Mouse (Mus musculus) stomach, embryonic 14.5 days (tissue): ENCODE results near the gene Kat6b. TPM values are rescaled to one million over a fixed set of nuclear protein-coding genes. Genes with fewer than 3 reads are reported as not detected.
"Not testable (repeated sequence)": the region's sequence is repeated elsewhere in the genome, so short reads cannot be mapped to it uniquely, and the experiment has no call there.

ENCODE experiments used
- ATAC-seq: fragments of 200-750 bp; cut with Nextera tagmentation; 2 replicates; pipeline ENCODE4 v1.8.0; 2017; ENCODE audit warnings: low read depth, moderate TSS enrichment; ENCODE audit not compliant: insufficient number of reproducible peaks, insufficient read depth, low FRiP score
- H3K27ac ChIP-seq: fragments of 300-500 bp; sonication (generic); 2 replicates; pipeline ENCODE4 v1.5.1; 2014; ENCODE audit warnings: mild to moderate bottlenecking, low read length, moderate library complexity, mixed read lengths
- H3K27me3 ChIP-seq: fragments of 300-500 bp; sonication (generic); 2 replicates; pipeline ENCODE4 v1.6.1; 2014; ENCODE audit warnings: low read length, control low read depth, mixed read lengths; ENCODE audit not compliant: control insufficient read depth, insufficient read depth
- H3K36me3 ChIP-seq: fragments of 300-500 bp; sonication (generic); 2 replicates; pipeline ENCODE4 v1.6.1; 2014; ENCODE audit warnings: mild to moderate bottlenecking, control low read depth, low read length, moderate library complexity, mixed read lengths; ENCODE audit not compliant: control insufficient read depth, insufficient read depth
- H3K4me1 ChIP-seq: fragments of 300-500 bp; sonication (generic); 2 replicates; pipeline ENCODE4 v1.6.1; 2014; ENCODE audit warnings: low read length, control low read depth, mixed read lengths; ENCODE audit not compliant: control insufficient read depth, insufficient read depth
- H3K4me2 ChIP-seq: fragments of 300-500 bp; sonication (generic); replicated peaks from 2 replicates; pipeline ENCODE4 v1.6.1; 2014; ENCODE audit warnings: low read depth, low read length, control low read depth
- H3K4me3 ChIP-seq: fragments of 300-500 bp; sonication (generic); 2 replicates; pipeline ENCODE4 v1.5.1; 2014; ENCODE audit warnings: low read depth, low read length, control low read depth
- H3K9ac ChIP-seq: fragments of 300-500 bp; sonication (generic); replicated peaks from 2 replicates; pipeline ENCODE4 v1.6.1; 2014; ENCODE audit warnings: low read depth, mild to moderate bottlenecking, control low read depth, low read length, moderate library complexity, mixed read lengths
- H3K9me3 ChIP-seq: fragments of 300-500 bp; sonication (generic); 2 replicates; pipeline ENCODE4 v1.6.1; 2016; ENCODE audit warnings: low read depth, low read length, control low read depth; ENCODE audit not compliant: control insufficient read depth
- WGBS: fragments of 180-500 bp; shearing (Covaris S2); extraction: QIAGEN DNeasy Blood & Tissue Kit; methylation state at CpG from one replicate; pipeline ENCODE4 v1.1.7; 2014; 5-methylcytosine and 5-hydroxymethylcytosine counted together
- polyA plus RNA-seq: library from polyadenylated mRNA; unstranded; fragments of >200 nt; fragmentation: Nextera tagmentation; extraction: Ambion mirVana; gene quantifications from 2 replicates; pipeline ENCODE4 v1.2.1, GENCODE M21; 2014

Kat6b gene
- polyA plus RNA-seq, 1 experiment from 2014 or later, result 32.3 TPM

GRCm38 (mm10) chr14:21521496-21521895 lies 40.3 kb downstream of the Kat6b start:
- H3K4me3 ChIP-seq, H3K27ac ChIP-seq, H3K27me3 ChIP-seq, ATAC-seq, H3K9me3 ChIP-seq, H3K4me2 ChIP-seq, H3K9ac ChIP-seq: not testable (repeated sequence)
- Histone ChIP-seq H3K36me3 (peaks cover 15% of the 10 kb centered on the region), H3K4me1 (peaks cover 33% of the 10 kb centered on the region)
- 84% methylated on average over 4 of the region's 4 CpGs for WGBS

GRCm38 (mm10) chr14:21522312-21522978 lies 41.2 kb downstream of the Kat6b start:
- no peak overlapping the region for H3K9ac ChIP-seq
- H3K4me2 ChIP-seq, result no peak overlapping the region
- H3K27ac ChIP-seq, result peak overlapping the region; percentile 40; the same call in 1 of the 2 replicates
- no peak for ATAC-seq
- peaks cover 33% of the 10 kb centered on the region for H3K4me1 ChIP-seq
- no peaks in the 10 kb centered on the region for H3K27me3 ChIP-seq
- peaks cover 6% of the 10 kb centered on the region for H3K36me3 ChIP-seq
- H3K4me3 ChIP-seq, result no peak overlapping the region
- 81% methylated on average over 16 of the region's 16 CpGs for WGBS
- H3K9me3 ChIP-seq, result no peaks in the 10 kb centered on the region

- H3K4me1 ChIP-seq, result peaks cover 33% of the 10 kb centered on the region
- H3K27ac ChIP-seq, result peak overlapping the region; percentile 55; the same call in 1 of the 2 replicates
- H3K27me3 ChIP-seq, result no peaks in the 10 kb centered on the region
- WGBS, result 37% methylated on average over 9 of the region's 9 CpGs
- no peak for ATAC-seq
- peaks cover 4% of the 10 kb centered on the region; the same call in 1 of the 2 replicates for H3K36me3 ChIP-seq
- no peak overlapping the region for H3K4me3 ChIP-seq
- no peaks in the 10 kb centered on the region for H3K9me3 ChIP-seq
- no peak overlapping the region for H3K9ac ChIP-seq
- no peak overlapping the region for H3K4me2 ChIP-seq
Observed at GRCm38 (mm10) chr14:21523234-21523633, 42.0 kb downstream of the Kat6b start.

GRCm38 (mm10) chr14:21523851-21524441 lies 42.7 kb downstream of the Kat6b start:
- Histone ChIP-seq H3K27ac (peak overlapping the region; percentile 55; the same call in 1 of the 2 replicates), H3K4me3 (no peak overlapping the region), H3K9ac (0 out of 2 replicates have a peak overlapping the region, but pooled peaks have one; percentile 10), H3K36me3 (peaks cover 4% of the 10 kb centered on the region; the same call in 1 of the 2 replicates), H3K4me1 (peaks cover 33% of the 10 kb centered on the region), H3K4me2 (peak overlapping the region; percentile 7; the same call in 1 of the 2 replicates), H3K27me3 (no peaks in the 10 kb centered on the region), H3K9me3 (no peaks in the 10 kb centered on the region)
- WGBS, result 26% methylated on average over 3 of the region's 3 CpGs
- ATAC-seq, result peak; percentile 74; the same call in 1 of the 2 replicates

GRCm38 (mm10) chr14:21525674-21526073 lies 44.4 kb downstream of the Kat6b start:
- H3K27ac ChIP-seq, result peak overlapping the region; percentile 12; the same call in 1 of the 2 replicates
- H3K4me2 ChIP-seq, result no peak overlapping the region
- H3K36me3 ChIP-seq, result peaks cover 4% of the 10 kb centered on the region; the same call in 1 of the 2 replicates
- H3K27me3 ChIP-seq, result no peaks in the 10 kb centered on the region
- H3K4me3 ChIP-seq, result no peak overlapping the region
- H3K9ac ChIP-seq, result no peak overlapping the region
- no peaks in the 10 kb centered on the region for H3K9me3 ChIP-seq
- WGBS, result 61% methylated on average over 4 of the region's 4 CpGs
- peaks cover 30% of the 10 kb centered on the region for H3K4me1 ChIP-seq
- ATAC-seq, result no peak

GRCm38 (mm10) chr14:21533566-21533965 lies 52.3 kb downstream of the Kat6b start:
- no peak overlapping the region for H3K9ac ChIP-seq
- H3K27me3 ChIP-seq, result no peaks in the 10 kb centered on the region
- no peak for ATAC-seq
- no peak overlapping the region for H3K27ac ChIP-seq
- H3K9me3 ChIP-seq, result no peaks in the 10 kb centered on the region
- WGBS, result 60% methylated on average over 4 of the region's 4 CpGs
- H3K4me2 ChIP-seq, result no peak overlapping the region
- no peaks in the 10 kb centered on the region for H3K4me1 ChIP-seq
- no peak overlapping the region for H3K4me3 ChIP-seq
- no peaks in the 10 kb centered on the region; the same call in 1 of the 2 replicates for H3K36me3 ChIP-seq

- H3K4me1 ChIP-seq, result no peaks in the 10 kb centered on the region
- 54% methylated on average over 2 of the region's 2 CpGs for WGBS
- H3K4me2 ChIP-seq, result no peak overlapping the region
- no peaks in the 10 kb centered on the region for H3K27me3 ChIP-seq
- H3K9ac ChIP-seq, result no peak overlapping the region
- H3K4me3 ChIP-seq, result no peak overlapping the region
- no peaks in the 10 kb centered on the region; the same call in 1 of the 2 replicates for H3K36me3 ChIP-seq
- H3K27ac ChIP-seq, result no peak overlapping the region
- no peaks in the 10 kb centered on the region for H3K9me3 ChIP-seq
- no peak for ATAC-seq
Observed at GRCm38 (mm10) chr14:21534066-21534465, 52.8 kb downstream of the Kat6b start.

- Histone ChIP-seq H3K36me3 (no peaks in the 10 kb centered on the region; the same call in 1 of the 2 replicates), H3K4me3 (no peak overlapping the region), H3K4me1 (no peaks in the 10 kb centered on the region), H3K27ac (no peak overlapping the region), H3K9me3 (no peaks in the 10 kb centered on the region), H3K27me3 (no peaks in the 10 kb centered on the region), H3K4me2 (no peak overlapping the region), H3K9ac (no peak overlapping the region)
- 85% methylated on average over 11 of the region's 11 CpGs for WGBS
- ATAC-seq, result no peak
Observed at GRCm38 (mm10) chr14:21534542-21535272, 53.5 kb downstream of the Kat6b start.
